Mouse (Mus musculus) stomach, embryonic 14.5 days (tissue): Measurements from ENCODE around the gene Pxk. TPM values are rescaled to one million over a fixed set of nuclear protein-coding genes. Genes with fewer than 3 reads are reported as not detected.
A peak's percentile ranks its signal among the peaks of the same experiment; 100 is the strongest.

ENCODE experiments used
- ATAC-seq: fragments of 200-750 bp; cut with Nextera tagmentation; 2 replicates; pipeline ENCODE4 v1.8.0; 2017; ENCODE audit warnings: low read depth, moderate TSS enrichment; ENCODE audit not compliant: insufficient number of reproducible peaks, insufficient read depth, low FRiP score
- H3K27ac ChIP-seq: fragments of 300-500 bp; sonication (generic); 2 replicates; pipeline ENCODE4 v1.5.1; 2014; ENCODE audit warnings: mild to moderate bottlenecking, low read length, moderate library complexity, mixed read lengths
- H3K27me3 ChIP-seq: fragments of 300-500 bp; sonication (generic); 2 replicates; pipeline ENCODE4 v1.6.1; 2014; ENCODE audit warnings: low read length, control low read depth, mixed read lengths; ENCODE audit not compliant: control insufficient read depth, insufficient read depth
- H3K36me3 ChIP-seq: fragments of 300-500 bp; sonication (generic); 2 replicates; pipeline ENCODE4 v1.6.1; 2014; ENCODE audit warnings: mild to moderate bottlenecking, control low read depth, low read length, moderate library complexity, mixed read lengths; ENCODE audit not compliant: control insufficient read depth, insufficient read depth
- H3K4me1 ChIP-seq: fragments of 300-500 bp; sonication (generic); 2 replicates; pipeline ENCODE4 v1.6.1; 2014; ENCODE audit warnings: low read length, control low read depth, mixed read lengths; ENCODE audit not compliant: control insufficient read depth, insufficient read depth
- H3K4me2 ChIP-seq: fragments of 300-500 bp; sonication (generic); replicated peaks from 2 replicates; pipeline ENCODE4 v1.6.1; 2014; ENCODE audit warnings: low read depth, low read length, control low read depth
- H3K4me3 ChIP-seq: fragments of 300-500 bp; sonication (generic); 2 replicates; pipeline ENCODE4 v1.5.1; 2014; ENCODE audit warnings: low read depth, low read length, control low read depth
- H3K9ac ChIP-seq: fragments of 300-500 bp; sonication (generic); replicated peaks from 2 replicates; pipeline ENCODE4 v1.6.1; 2014; ENCODE audit warnings: low read depth, mild to moderate bottlenecking, control low read depth, low read length, moderate library complexity, mixed read lengths
- H3K9me3 ChIP-seq: fragments of 300-500 bp; sonication (generic); 2 replicates; pipeline ENCODE4 v1.6.1; 2016; ENCODE audit warnings: low read depth, low read length, control low read depth; ENCODE audit not compliant: control insufficient read depth
- WGBS: fragments of 180-500 bp; shearing (Covaris S2); extraction: QIAGEN DNeasy Blood & Tissue Kit; methylation state at CpG from one replicate; pipeline ENCODE4 v1.1.7; 2014; 5-methylcytosine and 5-hydroxymethylcytosine counted together
- polyA plus RNA-seq: library from polyadenylated mRNA; unstranded; fragments of >200 nt; fragmentation: Nextera tagmentation; extraction: Ambion mirVana; gene quantifications from 2 replicates; pipeline ENCODE4 v1.2.1, GENCODE M21; 2014

The Pxk gene
- polyA plus RNA-seq, 1 experiment from 2014 or later = 47.2 TPM

DNA sequence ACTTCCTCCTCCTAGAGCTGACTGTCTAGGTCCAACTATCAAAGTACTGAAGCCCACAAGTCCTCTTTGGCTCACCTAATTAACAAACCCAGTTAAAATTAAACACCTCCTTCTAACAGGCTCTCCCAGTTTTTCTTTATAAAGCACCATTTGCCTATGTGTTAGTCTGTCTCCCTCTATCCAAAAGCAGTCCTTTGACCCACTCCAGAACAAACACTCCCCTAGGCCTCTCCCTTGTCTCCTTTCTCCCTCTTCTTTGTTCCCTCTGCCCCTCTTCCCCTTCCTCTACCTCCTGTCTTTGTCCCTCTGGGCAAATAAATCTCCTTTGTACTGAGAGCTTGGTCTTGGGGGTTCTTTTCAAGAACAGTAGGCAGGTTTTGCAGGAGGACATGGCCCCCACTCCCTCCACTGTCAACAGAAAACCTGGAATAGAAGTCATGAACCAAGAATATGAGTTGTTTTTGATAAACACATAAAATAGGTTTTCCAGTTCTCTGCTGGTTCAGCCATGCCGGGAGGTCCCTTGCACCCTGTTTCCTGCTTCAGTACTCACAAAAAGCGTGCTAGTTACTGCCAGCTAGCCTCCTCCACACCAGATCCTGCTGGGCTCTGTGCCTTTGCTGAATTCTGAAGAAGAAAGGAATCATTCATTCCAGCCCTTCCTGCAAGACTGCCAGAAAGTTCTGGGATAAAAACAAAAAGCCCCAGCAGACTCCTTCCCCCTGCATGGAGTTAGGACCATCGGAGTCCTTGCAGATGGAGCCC is 35.3 kb upstream of the Pxk start:
- H3K36me3 ChIP-seq = no peaks in the 10 kb centered on the region
- H3K4me3 ChIP-seq = no peak overlapping the region
- ATAC-seq = no peak
- H3K27me3 ChIP-seq = no peaks in the 10 kb centered on the region
- peak overlapping the region; percentile 53 for H3K27ac ChIP-seq
- H3K9ac ChIP-seq = no peak overlapping the region
- H3K4me1 ChIP-seq = 0 out of 2 replicates have a peak, but pooled peaks cover 5% of the 10 kb centered on the region
- H3K4me2 ChIP-seq = no peak overlapping the region
- 66% methylated on average over 3 of the region's 3 CpGs for WGBS
- H3K9me3 ChIP-seq = no peaks in the 10 kb centered on the region

DNA sequence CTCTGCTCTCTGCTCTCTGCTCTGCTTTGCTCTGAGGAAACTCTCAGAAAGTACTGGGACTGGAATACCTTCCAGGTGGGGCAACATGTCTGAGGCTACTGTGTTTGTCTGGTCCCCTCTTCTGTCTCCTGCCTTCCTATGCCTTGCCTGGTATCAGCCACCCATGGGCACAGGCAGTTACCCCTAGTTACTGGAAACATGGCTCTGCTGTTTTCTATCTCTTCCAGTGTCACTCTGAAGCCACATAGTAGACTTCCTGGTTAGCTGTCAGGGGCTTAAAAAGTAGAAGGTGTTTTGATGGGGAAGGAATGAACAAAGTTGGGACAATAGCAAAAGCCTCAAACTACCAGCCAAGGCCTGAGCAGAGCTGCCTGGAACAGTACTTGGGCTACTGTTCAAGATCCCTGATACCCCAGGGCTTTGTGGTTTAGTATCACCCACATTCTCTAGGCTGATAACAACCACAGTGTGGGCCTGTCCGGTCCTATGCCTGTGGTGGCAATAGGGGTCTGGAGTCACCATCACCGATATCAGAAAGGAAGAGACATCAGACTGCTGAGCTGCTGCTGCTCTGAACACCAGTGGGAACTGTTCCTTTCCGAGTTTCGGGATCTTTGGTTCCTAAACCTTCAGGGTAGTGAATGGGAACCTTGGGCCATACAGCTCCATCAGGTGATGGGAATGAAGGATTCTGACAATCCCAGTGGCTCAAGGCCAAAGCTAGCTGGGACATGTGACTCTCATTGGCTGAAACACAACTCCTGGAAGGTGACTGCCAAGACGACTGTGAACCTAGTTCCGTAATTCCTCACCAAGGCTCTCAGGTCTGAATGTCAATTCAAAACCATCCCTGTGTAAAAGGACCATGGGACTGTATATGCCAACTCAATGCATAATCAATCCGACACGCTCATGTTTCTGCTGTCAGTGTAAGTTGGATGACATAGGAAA is 33.9 kb upstream of the Pxk start:
- Histone ChIP-seq H3K4me3 (no peak overlapping the region), H3K36me3 (no peaks in the 10 kb centered on the region), H3K27me3 (no peaks in the 10 kb centered on the region), H3K4me1 (0 out of 2 replicates have a peak, but pooled peaks cover 5% of the 10 kb centered on the region), H3K27ac (no peak overlapping the region), H3K4me2 (no peak overlapping the region), H3K9me3 (no peaks in the 10 kb centered on the region), H3K9ac (no peak overlapping the region)
- ATAC-seq = no peak
- 86% methylated on average over 8 of the region's 8 CpGs for WGBS

DNA sequence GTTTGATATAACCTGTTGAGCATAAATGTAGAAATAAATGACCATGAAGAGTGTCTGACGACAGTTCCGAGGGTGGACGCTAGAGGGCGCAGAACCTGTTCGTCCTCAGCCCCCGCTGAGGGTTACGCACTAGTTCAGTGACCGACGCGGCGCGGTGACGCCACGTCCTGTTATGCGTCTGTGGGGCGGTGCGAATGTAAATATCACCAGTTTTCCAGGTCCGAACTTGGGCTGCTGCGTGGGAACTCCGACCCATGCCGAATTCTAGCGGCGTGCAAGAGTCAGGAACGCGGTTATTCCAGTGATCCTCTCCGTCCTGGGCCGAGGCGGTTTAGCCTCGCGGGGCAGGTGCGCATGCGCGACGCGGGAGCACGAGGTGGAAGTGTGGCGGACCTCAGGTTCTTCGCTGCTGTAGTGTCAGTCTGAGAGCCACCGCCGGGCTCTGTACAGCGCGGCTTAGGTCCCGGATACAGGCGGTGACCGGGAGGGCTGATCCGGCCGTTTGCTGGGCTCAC is 17.8 kb upstream of the Pxk start, which contains the start of gene Rpp14:
Gene Rpp14, plus strand, starts transcription at position 203 of the 515 bp plus-strand sequence.
- H3K9ac ChIP-seq = peak within 1 kb of the TSS; percentile 81
- ATAC-seq = peak; percentile 95
- peak within 1 kb of the TSS; percentile 70 for H3K4me3 ChIP-seq
- H3K27me3 ChIP-seq = no peaks in the 10 kb centered on the region
- H3K27ac ChIP-seq = peak within 1 kb of the TSS; percentile 95
- WGBS = under 1% methylated on average over 47 of the region's 47 CpGs
- peak within 1 kb of the TSS; percentile 95 for H3K4me2 ChIP-seq
- no peaks in the 10 kb centered on the region for H3K9me3 ChIP-seq
- peaks cover 8% of the 10 kb centered on the region; the same call in 1 of the 2 replicates for H3K36me3 ChIP-seq
- H3K4me1 ChIP-seq = 0 out of 2 replicates have a peak, but pooled peaks cover 8% of the 10 kb centered on the region

DNA sequence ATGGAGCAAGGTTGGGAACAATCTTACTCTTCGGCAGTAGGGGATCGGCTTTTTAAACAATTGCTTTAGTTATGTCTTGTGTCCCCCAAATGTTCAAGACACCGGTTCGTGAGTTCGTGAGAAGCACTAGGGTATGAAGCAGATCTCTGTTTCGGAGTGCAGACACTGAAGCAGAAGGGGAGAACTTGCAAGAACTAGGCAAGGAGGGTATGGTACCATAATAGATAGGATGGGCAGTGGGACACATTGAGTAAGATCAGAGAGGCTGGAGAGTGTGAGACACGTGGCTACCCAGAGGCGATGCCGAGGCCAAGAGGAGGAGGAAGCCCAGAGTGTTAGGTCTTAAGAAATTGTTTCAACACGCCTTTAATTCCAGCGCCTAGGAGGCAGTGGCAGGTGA is 17.3 kb upstream of the Pxk start:
- H3K36me3 ChIP-seq = peaks cover 13% of the 10 kb centered on the region; the same call in 1 of the 2 replicates
- WGBS = 2% methylated on average over 11 of the region's 11 CpGs
- H3K27ac ChIP-seq = peak overlapping the region; percentile 95
- no peak for ATAC-seq
- H3K9me3 ChIP-seq = no peaks in the 10 kb centered on the region
- no peaks in the 10 kb centered on the region for H3K27me3 ChIP-seq
- peak overlapping the region; percentile 70 for H3K4me3 ChIP-seq
- 0 out of 2 replicates have a peak, but pooled peaks cover 8% of the 10 kb centered on the region for H3K4me1 ChIP-seq
- H3K4me2 ChIP-seq = peak overlapping the region; percentile 95
- peak overlapping the region; percentile 81 for H3K9ac ChIP-seq

DNA sequence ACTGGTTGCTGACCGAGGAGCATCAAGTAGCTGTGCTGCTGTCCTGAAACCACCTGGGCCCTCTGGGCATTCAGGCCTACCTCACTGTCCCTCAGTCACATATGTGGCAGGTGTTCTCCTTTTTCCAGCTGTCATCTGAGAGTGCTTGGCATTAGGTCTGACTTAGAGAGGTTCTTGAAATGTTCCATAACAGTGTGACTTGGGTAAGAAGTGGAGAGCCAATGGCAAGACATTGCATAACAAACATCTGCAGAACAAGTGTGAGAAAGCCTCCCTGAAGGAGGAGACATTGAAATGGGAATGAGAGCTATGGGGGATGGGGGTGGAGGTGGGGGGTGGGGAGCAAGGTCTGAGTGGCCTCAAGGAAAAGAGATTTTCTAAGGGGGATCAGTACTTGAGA is 15.1 kb upstream of the Pxk start:
- no peak for ATAC-seq
- no peaks in the 10 kb centered on the region for H3K27me3 ChIP-seq
- H3K4me1 ChIP-seq = 0 out of 2 replicates have a peak, but pooled peaks cover 8% of the 10 kb centered on the region
- H3K9me3 ChIP-seq = no peaks in the 10 kb centered on the region
- no peak overlapping the region for H3K4me2 ChIP-seq
- no peak overlapping the region for H3K27ac ChIP-seq
- peaks cover 33% of the 10 kb centered on the region for H3K36me3 ChIP-seq
- WGBS = 92% methylated on average over 1 of the region's 1 CpGs
- no peak overlapping the region for H3K4me3 ChIP-seq
- H3K9ac ChIP-seq = no peak overlapping the region

DNA sequence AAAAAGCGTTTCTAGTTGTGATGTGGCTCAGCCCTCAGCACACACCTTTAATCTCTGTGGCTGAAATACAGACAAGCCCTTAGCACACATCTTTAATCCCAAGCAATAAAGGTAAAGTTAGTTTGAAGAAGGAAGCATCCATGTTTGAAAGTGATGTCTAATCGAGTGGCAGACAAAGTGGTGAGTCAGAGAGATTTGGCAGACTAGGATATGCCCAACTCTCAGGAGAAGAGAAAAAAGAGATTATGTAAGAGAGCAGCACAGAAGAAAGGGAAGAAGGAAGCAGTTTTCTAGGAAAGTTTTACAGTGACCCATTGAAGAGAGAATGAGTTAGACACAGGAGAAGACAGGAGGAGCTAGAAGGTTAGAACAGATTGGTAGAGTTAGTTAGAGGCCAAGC is 9.0 kb upstream of the Pxk start:
- peaks cover 53% of the 10 kb centered on the region for H3K36me3 ChIP-seq
- no peak overlapping the region for H3K4me3 ChIP-seq
- no peak overlapping the region for H3K4me2 ChIP-seq
- ATAC-seq = no peak
- H3K27me3 ChIP-seq = no peaks in the 10 kb centered on the region
- H3K27ac ChIP-seq = no peak overlapping the region
- WGBS = 92% methylated on average over 2 of the region's 2 CpGs
- no peak overlapping the region for H3K9ac ChIP-seq
- H3K9me3 ChIP-seq = no peaks in the 10 kb centered on the region
- H3K4me1 ChIP-seq = no peaks in the 10 kb centered on the region

DNA sequence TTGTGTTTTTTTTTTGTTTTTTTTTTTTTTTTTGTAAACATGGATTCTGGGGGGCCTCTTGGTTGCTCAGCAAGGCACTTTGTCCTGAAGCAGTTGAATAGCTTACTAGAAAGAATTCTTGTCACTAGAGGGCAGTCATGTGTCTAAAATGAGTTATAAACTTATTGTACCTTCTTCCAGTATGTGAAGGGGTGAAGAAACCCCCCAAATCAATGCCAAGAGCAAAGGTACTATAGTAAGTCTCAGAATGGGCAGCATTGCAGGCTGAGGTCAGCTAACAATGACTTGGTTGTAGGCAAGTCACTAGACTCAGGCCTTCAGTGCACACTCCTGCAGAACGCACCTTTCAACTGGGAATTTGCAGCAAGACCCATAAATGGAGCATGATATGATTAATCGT is 5.4 kb upstream of the Pxk start:
- WGBS = 98% methylated on average over 2 of the region's 2 CpGs

DNA sequence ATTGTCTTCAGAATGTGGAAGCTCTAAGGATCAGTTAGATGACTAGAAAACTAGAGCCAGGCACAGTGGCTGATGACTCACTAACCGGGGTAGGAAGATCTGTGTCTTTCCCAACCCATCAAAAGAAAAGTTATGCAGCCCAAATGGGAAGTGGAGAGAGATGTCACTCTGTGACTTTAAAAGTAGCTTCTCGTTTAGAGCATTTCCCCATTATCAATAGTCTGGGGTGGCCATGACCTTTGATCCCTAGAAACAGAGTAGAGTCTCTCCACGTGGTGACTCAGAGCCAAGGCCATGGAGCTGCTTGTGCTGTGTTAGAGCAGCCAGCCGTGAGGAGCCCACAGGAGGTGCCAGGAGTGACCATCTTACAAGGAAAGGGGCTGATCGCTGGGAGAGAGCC is 4.6 kb upstream of the Pxk start:
- no peak overlapping the region for H3K9ac ChIP-seq
- no peak overlapping the region for H3K4me3 ChIP-seq
- no peaks in the 10 kb centered on the region for H3K27me3 ChIP-seq
- 59% methylated on average over 5 of the region's 5 CpGs for WGBS
- H3K36me3 ChIP-seq = peaks cover 20% of the 10 kb centered on the region
- H3K9me3 ChIP-seq = no peaks in the 10 kb centered on the region
- no peak overlapping the region for H3K4me2 ChIP-seq
- no peak overlapping the region for H3K27ac ChIP-seq
- no peak for ATAC-seq
- peaks cover 8% of the 10 kb centered on the region; the same call in 1 of the 2 replicates for H3K4me1 ChIP-seq

More for the DNA sequence above, 5.4 kb upstream of the Pxk start:
- Histone ChIP-seq H3K36me3 (peaks cover 23% of the 10 kb centered on the region), H3K27ac (no peak overlapping the region), H3K9ac (no peak overlapping the region), H3K27me3 (no peaks in the 10 kb centered on the region), H3K9me3 (no peaks in the 10 kb centered on the region), H3K4me3 (no peak overlapping the region), H3K4me1 (peaks cover 8% of the 10 kb centered on the region; the same call in 1 of the 2 replicates), H3K4me2 (no peak overlapping the region)
- no peak for ATAC-seq
